Mouse (Mus musculus) lung, postnatal 36 days (tissue): ENCODE measurements at regions not wholly inside any gene's neighbourhood (a gene's known extent, or its start where the extent isn't known, plus 50 kb on each side); places are given as distances from the start of the nearest gene placed in this dataset.

Source experiments
- DNase-seq: peaks from one replicate; pipeline ENCODE4 v3.0.0; 2022; ENCODE audit warnings: mixed read lengths

DNA sequence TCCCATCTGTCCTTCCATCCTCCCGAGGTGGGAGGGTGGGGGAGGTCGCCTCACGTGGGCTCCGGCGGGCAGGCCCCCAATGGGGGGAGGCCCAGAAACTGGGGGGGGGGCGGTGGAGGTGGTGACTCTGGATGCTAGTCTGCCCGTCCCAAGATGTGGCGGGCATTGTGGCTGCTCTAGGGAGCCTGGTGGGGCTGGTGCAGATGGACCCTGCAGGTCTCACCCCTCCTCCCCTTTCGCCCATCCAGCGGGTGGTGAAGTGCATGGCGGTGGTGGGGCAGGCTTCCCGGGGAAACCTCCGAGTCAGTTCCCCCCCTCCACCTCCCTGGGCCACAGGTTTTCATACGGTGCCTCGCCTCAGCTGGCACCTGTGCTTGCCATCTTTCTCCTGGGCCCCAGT is 88.6 kb downstream of the Inhba start:
- no peak for DNase-seq

DNA sequence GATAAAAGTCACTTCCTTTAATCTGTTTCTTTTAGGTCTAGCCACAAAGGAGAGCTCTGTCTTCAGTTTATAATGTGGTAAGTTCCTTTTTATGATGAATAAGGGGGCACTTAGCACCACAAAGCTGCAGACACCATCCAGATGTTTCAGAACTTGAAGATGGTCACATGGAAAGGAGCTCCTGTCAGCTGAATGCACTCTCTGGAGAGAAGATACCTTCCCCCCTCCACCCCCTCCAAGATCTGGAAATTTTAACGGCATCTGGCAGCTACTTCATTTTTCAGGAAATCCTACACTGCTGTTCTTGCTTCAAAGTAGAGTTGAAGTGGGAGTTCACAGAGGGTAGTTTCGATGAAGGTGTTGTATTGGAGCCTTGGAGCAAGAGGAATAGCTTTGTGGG is 103.2 kb downstream of the Inhba start:
- no peak for DNase-seq

DNA sequence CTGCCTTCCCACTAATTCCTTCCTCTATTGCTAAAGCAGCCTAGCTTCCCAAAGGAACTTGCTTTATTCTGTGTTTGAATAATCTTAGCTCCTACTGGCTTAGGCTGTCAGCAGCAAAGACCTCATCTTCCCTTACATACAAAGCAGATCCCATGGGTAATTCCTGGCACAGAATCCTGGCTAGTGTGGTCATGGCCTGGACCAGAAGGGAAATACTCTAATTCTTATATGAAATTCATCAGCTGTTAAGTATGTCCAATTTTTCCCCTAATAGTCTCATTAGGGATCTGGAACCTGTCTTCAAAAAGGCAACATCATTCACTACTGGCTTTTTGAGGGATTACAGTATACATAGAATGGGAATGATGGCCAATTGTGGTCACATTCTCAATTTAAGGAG is 135.0 kb downstream of the Inhba start:
- DNase-seq, result no peak

DNA sequence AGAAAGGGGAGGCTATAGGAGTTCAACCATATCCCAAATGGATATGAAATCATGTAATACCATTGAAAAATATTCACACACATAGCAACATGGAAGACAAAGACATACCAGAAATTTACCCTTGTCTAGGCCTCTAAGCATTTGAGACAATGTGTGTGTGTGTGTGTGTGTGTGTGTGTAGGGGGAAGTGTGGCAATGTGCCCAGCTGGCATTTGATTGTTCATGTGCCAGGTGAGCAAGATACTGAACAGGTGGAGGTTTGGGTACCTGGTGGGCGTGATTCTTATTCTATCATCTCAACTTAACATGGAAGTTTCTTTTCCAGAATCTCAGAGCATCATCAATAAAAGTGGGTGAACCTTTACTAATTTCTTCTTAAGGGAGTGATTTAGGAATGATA is 143.3 kb downstream of the Inhba start:
- DNase-seq, result no peak

DNA sequence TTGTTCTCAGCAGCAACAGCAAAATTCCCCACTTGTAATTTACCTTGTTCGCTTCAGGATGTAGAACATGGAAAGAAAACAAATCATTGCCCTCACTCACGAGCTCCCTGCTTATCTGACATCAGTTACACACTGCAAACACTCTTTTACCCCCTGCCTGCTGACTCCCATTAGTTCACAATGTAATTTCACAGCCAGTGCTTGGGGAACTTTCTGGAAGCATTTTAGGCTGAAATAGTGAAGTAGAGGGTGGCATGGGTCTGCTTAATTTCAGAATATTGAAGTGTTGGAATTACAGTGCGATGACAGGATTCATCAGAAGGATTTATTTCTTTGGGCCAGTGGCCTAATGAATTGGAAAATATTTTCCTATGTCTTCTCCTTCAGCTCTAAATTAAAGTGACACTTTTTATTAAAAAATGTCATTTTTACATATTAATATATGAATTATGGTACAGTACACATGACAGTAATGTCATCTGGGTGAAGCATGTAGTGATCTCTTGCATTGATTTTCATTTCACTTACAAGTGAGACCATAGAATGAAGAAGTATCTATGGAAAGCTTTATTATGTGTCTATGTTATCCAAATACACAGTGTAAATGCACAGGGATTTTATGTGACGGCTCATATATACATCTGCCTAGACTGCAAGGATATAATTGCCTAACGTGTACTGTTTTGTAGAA is 153.7 kb downstream of the Inhba start:
- DNase-seq, result no peak

DNA sequence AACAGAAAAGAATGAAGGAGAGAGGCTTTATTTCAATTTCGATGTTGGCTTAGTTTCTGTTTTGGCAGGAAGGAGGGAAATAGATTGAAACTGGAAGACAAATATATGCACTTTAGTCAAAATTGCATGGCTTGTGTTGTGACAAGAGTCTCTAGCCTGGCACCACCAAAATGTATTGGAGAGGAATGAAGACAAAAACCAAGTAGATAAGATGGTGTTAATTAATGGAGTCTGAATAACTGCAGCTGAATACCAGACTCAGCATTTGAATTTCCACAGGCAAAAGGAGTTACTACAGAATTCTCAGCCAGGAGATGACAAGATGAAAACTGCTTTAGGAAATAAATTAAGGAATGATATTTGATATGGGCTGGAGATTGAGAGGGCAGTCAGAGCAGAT is 185.0 kb downstream of the Inhba start:
- DNase-seq, result no peak

DNA sequence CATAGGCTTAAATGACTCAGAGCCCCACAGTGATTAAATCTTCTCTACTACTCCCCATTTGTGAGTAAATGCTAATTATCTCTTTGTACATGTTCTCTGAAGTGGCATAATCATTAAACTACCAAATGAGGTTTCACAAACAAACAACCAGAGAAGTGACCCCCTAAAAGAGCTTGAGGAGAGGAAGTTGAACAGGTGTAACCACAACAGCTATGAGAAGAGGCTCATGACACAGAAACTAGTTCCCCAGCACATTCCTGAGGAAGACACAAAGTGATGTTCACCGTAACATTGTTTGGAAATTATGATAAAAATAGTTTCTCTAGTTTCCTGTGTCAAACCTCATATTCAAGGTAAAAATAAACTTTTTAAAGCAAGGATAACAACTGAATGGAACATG is 188.4 kb downstream of the Inhba start:
- DNase-seq, result no peak

DNA sequence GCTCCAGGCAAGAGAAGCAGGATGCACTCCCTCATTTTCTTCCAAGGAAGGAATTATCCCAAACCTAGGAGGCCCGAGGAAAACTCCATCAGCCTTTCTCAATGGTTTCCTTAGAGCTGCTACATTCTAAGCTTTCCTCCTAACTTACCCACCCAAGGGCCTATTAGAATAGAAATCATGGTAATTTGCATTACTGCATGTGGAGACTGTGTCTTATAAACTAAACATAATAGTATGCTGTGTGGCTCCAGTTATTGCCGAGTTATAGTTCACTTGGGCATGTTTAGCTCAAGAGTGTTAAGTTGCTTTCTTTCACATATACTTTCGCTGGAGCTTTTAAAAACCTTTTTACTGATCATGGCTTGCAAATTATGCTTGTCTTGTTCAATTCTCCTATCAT is 191.5 kb downstream of the Inhba start:
- DNase-seq, result no peak

DNA sequence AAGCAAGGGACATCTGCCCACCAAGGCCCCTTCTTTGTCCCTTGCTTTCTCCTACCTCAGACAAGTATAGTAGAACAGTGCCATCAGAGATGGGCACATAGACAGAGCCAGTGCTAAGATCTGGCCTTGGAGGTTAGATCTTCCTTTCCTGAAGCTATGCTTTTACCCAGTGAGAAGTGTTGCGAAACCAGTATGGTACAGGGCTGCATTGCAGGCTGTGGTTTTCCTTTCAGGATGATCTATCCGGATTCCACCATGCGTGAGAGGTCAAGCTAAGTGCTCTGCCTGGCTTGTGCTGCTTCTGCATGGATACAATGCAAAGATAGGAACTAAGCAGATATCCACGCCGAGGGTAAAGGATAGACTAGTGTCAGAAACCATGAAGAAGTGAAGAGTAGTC is 192.4 kb downstream of the Inhba start:
- DNase-seq, result no peak

DNA sequence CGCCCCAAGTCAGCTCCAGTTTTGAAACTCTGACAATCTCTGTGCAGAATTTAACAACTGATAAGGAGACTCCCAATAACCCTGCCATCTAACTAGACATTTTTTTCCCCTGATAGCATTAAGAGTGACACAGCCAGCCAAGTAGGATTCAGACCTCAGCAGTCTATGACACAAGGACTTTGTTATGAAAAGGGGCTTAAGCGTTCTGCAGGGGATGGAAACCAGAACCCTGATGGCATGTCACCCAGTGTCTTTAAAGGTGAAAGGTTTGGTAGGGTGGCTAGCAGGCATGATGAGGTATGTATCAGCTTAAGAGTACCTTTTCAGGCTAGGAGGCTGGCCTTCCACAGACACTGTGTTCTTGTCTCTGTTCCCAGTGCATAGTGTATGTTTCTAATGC is 199.8 kb downstream of the Inhba start:
- no peak for DNase-seq

DNA sequence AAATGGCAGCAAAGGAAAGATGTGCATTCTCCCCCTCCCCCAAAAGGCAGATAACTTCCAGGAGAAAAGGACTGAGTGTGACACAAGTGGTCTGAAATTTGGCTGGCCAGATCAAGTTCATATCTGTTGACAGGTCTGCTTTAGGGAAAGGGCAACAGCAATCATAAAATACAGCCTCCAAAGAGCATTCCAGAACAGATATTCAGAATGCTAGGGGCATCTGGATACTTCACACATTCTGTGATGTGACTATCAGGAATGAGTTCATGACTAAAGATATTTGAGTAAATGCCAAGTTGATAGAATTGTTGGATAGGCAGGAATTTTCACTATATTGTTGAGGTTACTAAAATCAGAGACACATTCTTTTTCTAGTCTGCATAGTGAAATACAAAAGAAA is 208.2 kb downstream of the Inhba start:
- DNase-seq, result no peak

DNA sequence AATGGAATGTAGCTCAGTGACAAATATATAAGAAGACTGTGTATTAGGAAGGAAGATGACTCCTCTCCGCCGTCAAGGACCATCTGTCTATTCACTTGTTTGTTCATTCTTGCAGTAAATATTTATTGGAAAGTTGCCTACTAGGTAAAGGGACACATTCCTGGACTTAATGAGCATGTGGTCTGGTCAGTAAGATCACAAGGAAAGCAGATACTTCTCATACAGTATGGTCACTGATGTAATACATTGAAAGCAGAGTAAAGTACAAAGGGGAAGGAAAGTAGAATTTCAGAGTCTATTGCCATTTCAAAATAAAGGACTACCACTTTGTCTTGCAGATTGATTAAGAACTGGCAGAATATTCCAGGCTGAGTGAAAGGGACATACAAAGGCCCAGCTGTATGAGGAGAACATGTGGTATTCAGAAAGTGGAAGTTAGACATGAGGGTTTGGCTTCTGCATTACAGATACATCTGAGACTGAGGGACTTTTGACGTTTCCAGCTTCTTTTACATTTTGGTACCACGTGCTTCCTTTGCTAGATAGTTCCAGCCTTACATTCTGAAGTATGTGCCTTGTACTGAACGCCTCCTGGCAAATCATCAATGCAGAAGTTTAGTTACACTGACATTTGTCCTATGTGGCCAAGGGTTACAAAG is 211.4 kb downstream of the Inhba start:
- no peak for DNase-seq

DNA sequence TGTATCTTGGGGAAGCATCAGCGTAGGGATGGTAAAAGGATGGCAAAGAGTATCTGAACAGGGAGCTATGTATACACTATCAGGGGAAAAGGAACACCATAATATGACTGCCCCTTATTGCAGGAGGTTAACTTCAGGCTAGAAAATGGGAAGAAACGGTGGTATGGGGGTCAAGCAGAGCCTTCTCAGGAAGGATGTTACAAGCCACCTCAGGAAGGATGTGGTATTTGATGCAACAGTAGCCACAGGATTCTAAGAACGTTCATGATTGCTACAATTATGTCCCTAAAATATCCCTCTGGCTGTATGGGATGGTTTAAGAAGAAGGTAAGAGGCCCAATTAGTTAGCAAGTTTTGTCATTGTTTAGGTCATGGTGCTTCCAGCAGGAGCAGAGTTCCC is 249.5 kb downstream of the Inhba start:
- DNase-seq, result no peak

DNA sequence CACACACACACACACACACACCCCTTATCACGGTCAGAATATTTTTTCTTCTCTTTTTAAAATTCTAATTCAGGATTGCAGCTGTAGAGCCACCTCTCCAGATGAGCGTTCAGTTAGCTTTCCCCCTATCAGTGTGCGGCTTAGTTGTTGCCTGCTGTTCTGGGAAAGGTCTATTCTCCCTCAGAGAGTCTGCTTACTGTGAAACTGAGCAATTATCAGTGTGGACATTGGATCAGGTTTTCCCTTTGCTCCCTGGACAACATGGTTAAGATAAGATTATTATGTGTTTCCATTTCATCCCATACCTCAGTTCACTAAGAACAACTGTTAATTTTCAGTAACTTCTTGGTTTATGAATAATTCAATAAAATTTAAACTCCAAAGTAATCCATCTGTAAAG is 268.3 kb downstream of the Inhba start:
- no peak for DNase-seq

DNA sequence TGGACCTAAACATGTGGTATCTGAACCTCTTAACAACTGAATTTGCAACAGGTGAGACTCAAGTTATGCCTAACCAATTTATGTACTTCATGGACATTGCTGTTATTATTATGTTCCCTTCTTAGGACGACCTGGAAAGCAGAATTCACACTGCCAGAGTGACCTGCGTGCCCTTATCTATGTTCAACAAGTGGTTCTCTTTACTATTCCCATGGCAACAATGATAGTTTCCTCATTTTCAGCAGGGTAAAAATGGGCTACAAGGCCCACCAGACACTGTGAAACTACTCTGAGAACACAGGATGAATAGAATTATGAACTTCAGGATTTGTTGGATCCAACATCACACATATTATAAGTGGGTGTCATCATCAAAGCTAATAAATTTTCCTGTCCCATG is 269.1 kb downstream of the Inhba start:
- no peak for DNase-seq

DNA sequence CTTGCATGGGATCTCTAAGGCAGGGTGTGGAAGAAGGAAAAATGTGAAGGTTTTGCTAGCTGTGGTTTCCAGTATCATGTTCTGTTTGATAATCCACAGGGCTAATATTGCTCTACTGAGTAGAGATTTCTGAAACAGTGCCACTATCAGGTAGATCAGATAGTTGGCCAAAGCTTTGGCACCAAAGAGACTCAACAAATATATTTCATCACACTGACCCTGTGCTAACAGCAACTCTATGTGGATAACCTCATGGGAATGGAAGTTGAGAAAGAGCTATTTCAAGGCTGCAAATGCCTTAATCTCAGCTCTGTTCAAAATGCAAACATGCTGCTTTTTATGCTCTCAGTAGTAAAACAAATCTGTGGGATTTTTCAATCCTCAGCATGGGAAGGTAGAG is 270.1 kb downstream of the Inhba start:
- DNase-seq, result no peak

DNA sequence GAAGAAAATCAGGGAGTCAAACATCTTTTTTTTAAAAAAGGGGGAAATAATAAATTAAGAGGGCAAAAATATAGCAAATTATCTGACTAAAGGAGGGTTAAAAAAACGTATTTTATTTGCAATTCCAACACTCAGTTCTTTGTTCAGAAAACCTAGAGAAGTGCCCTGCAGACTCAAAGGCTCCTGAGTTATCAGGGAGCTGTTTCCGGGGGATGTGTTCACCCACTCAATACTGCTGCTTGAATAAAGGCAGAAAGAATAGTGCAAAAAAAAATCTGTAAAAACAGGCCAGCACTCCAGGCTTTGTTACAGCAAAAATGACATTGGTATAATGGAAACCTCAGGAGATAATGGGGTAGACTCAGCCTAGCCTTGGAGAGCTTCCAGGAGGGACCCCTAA is 270.6 kb downstream of the Inhba start:
- DNase-seq, result no peak

DNA sequence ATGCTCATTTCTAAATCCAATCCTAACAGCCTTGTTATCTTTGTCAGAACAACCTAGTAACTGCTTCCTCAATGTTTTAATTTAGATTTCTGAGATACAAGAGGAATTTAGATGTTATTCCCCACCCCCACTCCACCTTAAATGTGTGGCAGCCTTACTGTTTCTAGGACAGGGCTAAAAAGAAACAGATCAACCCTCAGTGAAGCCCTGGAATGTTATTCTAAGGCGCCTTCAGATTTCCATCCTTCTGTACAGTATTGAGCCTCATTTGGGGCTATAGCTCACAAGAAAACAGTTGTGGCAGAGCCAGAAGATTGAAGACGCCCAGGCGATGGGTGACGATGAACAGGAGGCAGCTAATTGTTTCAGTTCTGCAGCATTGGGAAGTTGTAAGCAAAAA is 271.7 kb downstream of the Inhba start:
- no peak for DNase-seq

DNA sequence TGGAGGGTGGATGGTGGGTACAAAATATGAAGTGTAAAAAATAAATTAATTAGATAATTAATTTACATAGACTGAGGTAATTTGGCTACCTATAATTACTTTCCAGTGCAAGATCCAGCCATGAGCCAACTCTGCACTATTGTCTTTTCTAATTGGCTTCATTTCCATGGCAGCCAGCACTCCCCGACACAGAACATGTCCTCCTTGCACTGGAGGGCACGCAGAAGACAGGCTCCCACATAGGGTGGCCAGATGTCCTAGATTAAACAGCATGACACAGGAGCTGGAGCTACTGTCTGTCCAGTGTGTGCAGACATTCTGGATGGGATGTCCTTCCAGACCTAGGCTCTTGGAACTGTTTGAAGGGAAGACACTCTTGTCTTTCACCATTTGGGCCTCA is 278.0 kb downstream of the Inhba start:
- DNase-seq, result no peak

DNA sequence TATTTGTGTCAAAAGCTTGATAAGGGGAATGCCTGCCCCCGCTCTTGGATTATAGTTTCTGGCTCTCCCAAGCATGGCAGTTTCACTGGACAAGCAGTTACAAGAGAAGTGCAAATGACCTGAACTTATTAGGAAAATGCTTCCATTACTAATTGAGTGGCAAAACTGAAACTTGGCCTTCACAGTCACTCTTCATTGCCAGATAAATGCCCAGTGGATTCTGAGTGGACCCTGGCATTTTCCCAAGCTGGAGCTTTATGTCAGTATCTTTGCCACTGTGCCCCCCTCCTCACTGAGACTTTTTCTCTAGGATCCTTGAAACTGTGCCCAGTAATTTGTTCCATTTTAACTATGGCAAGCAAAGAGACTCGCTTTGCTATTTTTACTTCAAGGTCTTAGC is 279.1 kb downstream of the Inhba start:
- DNase-seq, result no peak

DNA sequence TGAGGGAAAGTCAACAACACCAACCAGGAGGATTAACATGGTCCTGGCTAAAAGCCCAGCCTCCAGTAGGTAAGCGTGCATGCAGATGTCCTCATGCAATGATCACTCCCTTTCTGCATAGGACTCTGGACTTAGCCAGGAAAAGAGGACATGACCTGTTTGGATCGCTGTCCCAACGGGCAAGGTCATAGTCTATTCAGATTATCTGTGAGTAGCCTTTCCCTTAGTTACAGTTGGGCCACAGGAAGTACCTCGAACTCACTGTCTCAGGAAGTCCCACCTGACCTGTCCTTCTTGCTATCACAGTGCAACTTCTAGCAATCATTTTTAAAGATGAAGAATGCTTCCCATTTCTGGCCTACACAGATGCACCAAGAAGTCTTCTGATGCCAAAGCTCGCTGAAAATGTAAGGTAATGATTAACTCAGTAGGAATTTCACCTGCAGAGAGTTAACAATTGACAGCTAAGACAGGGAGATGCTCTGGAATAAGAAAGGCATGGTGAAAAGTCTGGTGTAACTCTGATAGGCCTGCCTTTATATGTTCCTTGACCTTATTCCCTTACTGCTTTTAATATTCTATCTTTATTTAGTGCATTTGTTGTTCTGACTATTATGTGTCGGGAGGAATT is 280.1 kb downstream of the Inhba start:
- DNase-seq, result no peak

DNA sequence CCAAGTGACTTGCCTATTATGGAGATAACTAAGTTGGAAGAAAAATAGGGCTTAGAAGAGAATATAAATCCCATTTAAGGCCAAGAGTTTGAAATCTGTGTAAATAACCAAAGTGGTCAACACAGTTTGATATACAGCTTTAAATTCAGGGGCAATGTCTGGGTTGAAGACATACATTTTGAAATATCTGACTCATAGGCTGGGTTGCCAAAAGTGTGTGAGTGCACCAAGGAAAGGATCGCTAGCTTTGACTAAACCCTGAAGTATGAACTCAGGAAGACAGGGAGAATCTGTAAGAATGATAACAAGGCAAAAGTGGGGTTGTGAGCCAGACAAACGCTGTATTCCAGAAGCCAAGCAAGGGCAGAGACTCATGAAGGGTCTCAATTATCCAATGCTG is 288.1 kb downstream of the Inhba start:
- DNase-seq, result no peak

DNA sequence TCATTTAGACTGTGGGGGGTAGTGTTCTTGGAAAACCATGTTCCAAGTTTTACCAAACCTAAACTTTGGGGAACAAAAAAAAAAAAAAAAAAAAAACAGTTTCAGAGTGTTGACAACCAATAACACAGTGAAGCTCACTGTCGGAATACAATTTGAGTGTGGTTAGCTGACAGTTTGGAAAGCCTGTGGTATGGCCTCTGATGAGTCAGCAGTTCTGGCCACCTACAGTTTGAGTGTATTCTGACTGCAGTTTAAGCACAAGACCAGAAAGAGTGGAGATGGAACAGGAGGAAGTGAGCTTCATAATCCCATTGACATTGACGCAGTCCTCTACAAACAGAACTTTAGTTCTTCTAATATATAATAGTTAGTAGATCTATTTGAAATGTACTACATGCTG is 303.0 kb downstream of the Inhba start:
- DNase-seq, result no peak

DNA sequence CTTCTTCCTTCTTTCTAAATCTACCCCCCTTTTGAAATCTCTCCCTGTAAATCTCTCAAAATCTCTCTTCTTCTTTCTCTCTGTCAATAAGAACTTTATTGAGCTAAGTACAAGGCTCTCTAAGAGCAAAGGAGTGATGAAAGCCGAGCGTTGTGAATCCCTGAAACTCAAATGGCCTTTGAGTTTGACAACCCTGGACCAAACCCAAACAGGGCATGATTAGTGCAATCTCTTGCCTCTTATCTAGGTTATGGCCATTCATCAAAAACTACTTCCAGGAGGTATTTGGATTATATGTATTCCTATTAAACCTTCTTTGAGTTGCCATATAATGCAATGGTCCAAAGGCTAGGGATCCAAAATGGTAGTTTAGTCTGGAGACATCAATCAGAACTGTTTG is 304.0 kb downstream of the Inhba start:
- DNase-seq, result no peak

DNA sequence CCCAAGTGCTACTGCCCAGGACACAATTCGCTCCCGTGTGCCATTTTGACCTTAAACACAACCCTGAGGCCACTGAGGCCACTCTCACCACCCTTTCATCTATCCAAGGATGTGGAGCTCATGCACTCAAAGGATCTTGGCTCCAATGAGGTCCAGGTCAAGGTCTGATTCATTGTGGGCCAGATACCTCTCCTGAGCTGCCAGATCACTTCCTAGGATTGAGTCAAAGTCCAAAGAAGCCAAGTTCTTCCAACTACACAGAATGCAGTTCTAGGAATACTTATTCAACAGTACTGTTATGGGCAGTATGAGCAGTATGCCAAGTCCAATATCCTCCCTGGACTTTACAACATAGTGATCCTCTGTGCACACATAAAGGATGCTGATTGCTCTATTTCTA is 304.9 kb downstream of the Inhba start:
- no peak for DNase-seq
